Mouse (Mus musculus): ENCODE results near the gene Gm10719.
A peak's percentile ranks its signal among the peaks of the same experiment; 100 is the strongest.
"Not testable (repeated sequence)": the region's sequence is repeated elsewhere in the genome, so short reads cannot be mapped to it uniquely, and the experiment has no call there.

Gene Gm10719

DNA sequence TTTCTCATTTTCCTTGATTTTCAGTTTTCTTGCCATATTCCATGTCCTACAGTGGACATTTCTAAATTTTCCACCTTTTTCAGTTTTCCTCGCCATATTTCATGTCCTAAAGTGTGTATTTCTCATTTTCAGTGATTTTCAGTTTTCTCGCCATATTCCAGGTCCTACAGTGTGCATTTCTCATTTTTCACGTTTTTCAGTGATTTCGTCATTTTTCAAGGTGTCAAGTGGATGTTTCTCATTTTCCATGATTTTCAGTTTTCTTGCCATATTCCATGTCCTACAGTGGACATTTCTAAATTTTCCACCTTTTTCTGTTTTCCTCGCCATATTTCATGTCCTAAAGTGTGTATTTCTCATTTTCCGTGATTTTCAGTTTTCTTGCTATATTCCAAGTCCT is 8.4 kb downstream of the Gm10719 start:
- not testable (repeated sequence) for DNase-seq (ENCODE audit: low read depth)

DNA sequence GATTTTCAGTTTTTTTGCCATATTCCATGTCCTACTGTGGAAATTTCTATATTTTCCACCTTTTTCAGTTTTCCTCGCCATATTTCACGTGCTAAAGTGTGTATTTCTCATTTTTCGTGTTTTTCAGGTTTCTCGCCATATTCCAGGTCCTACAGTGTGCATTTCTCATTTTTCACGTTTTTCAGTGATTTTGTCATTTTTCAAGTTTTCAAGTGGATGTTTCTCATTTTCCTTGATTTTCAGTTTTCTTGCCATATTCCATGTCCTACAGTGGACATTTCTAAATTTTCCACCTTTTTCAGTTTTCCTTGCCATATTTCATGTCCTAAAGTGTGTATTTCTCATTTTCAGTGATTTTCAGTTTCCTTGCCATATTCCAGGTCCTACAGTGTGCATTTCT is 8.9 kb downstream of the Gm10719 start:
- DNase-seq (ENCODE audit: low read depth), result not testable (repeated sequence)

DNA sequence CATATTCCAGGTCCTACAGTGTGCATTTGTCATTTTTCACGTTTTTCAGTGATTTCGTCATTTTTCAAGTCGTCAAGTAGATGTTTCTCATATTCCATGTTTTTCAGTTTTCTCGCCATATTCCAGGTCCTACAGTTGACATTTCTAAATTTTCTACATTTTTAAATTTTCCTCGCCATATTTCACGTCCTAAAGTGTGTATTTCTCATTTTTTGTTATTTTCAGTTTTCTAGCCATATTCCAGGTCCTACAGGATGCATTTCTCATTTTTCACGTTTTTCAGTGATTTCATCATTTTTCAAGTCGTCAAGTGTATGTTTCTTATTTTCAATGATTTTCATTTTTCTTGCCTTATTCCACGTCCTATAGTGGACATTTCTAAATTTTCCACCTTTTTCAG is 9.5 kb downstream of the Gm10719 start:
- not testable (repeated sequence) for DNase-seq (ENCODE audit: low read depth)

DNA sequence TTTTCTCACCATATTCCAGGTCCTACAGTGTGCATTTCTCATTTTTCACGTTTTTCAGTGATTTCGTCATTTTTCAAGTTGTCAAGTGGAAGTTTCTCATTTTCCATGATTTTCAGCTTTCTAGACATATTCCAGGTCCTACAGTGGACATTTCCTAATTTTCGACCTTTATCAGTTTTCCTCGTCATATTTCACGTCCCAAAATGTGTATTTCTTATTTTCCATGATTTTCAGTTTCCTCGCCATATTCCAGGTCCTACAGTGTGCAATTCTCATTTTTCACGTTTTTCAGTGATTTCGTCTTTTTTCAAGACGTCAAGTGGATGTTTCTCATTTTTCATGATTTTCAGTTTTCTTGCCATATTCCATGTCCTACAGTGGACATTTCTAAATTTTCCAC is 10.0 kb downstream of the Gm10719 start:
- peak; percentile 29 for DNase-seq (ENCODE audit: low read depth)

DNA sequence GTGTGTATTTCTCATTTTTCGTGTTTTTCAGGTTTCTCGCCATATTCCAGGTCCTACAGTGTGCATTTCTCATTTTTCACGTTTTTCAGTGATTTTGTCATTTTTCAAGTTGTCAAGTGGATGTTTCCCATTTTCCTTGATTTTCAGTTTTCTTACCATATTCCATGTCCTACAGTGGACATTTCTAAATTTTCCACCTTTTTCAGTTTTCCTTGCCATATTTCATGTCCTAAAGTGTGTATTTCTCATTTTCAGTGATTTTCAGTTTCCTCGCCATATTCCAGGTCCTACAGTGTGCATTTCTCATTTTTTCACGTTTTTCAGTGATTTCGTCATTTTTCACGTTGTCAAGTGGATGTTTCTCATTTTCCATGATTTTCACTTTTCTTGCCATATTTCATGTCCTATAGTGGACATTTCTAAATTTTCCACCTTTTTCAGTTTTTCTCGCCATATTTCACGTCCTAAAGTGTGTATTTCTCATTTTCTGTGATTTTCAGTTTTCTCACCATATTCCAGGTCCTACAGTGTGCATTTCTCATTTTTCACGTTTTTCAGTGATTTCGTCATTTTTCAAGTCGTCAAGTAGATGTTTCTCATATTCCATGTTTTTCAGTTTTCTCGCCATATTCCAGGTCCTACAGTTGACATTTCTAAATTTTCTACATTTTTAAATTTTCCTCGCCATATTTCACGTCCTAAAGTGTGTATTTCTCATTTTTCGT is 12.2 kb downstream of the Gm10719 start:
- not testable (repeated sequence) for DNase-seq (ENCODE audit: low read depth)

DNA sequence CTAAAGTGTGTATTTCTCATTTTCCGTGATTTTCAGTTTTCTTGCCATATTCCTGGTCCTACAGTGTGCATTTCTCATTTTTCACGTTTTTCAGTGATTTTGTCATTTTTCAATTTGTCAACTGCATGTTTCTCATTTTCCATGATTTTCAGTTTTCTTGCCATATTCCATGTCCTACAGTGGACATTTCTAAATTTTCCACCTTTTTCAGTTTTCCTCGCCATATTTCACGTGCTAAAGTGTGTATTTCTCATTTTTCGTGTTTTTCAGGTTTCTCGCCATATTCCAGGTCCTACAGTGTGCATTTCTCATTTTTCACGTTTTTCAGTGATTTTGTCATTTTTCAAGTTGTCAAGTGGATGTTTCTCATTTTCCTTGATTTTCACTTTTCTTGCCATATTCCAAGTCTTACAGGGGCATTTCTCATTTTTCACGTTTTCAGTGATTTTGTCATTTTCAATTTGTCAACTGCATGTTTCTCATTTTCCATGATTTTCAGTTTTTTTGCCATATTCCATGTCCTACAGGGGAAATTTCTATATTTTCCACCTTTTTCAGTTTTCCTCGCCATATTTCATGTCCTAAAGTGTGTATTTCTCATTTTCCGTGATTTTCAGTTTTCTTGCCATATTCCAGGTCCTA is 13.6 kb downstream of the Gm10719 start:
- DNase-seq (ENCODE audit: low read depth), result peak; percentile 93

DNA sequence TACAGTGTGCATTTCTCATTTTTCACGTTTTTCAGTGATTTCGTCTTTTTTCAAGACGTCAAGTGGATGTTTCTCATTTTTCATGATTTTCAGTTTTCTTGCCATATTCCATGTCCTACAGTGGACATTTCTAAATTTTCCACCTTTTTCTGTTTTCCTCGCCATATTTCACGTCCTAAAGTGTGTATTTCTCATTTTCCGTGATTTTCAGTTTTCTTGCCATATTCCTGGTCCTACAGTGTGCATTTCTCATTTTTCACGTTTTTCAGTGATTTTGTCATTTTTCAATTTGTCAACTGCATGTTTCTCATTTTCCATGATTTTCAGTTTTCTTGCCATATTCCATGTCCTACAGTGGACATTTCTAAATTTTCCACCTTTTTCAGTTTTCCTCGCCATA is 17.1 kb downstream of the Gm10719 start, which contains the start of gene Gm17535:
Gm17535 (plus strand) TSS at position 301 of the 400 bp plus-strand sequence.
- not testable (repeated sequence) for DNase-seq (ENCODE audit: low read depth)

DNA sequence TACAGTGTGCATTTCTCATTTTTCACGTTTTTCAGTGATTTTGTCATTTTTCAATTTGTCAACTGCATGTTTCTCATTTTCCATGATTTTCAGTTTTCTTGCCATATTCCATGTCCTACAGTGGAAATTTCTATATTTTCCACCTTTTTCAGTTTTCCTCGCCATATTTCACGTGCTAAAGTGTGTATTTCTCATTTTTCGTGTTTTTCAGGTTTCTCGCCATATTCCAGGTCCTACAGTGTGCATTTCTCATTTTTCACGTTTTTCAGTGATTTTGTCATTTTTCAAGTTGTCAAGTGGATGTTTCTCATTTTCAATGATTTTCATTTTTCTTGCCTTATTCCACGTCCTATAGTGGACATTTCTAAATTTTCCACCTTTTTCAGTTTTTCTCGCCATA is 19.4 kb downstream of the Gm10719 start, which contains the start of gene Gm10715:
Gm10715 (plus strand) TSS at position 301 of the 400 bp plus-strand sequence.
- DNase-seq (ENCODE audit: low read depth), result not testable (repeated sequence)

DNA sequence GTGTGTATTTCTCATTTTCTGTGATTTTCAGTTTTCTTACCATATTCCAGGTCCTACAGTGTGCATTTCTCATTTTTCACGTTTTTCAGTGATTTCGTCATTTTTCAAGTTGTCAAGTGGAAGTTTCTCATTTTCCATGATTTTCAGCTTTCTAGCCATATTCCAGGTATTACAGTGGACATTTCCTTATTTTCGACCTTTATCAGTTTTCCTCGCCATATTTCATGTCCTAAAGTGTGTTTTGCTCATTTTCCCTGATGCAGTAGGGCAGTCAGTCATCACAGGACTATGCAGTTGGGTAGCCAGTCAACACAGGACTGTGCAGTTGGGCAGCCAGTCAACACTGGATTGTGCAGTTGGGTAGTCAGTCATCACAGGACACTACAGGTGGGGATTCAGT is 21.0 kb downstream of the Gm10719 start:
- DNase-seq (ENCODE audit: low read depth), result peak; percentile 1
